Mouse (Mus musculus): ENCODE data around the gene Smurf2.

Gene Smurf2

GRCm38 (mm10) chr11:106773061-106773460, 147.5 kb downstream of the Smurf2 start:
- DNase-seq, result no peak

- no peak for DNase-seq
Measured at GRCm38 (mm10) chr11:106770195-106770974, 150.1 kb downstream of the Smurf2 start.

Measured in kidney, postnatal 14 days (tissue).